Mouse (Mus musculus): ENCODE measurements at regions not wholly inside any gene's neighbourhood (a gene's known extent, or its start where the extent isn't known, plus 50 kb on each side); places are given as distances from the start of the nearest gene placed in this dataset.

GRCm38 (mm10) chr13:80798863-80799817 is 84.0 kb upstream of the Arrdc3 start:
- 73% methylated on average over 5 of the region's 5 CpGs for WGBS
- DNase-seq (ENCODE audit: low spot score) (peak; percentile 46), ATAC-seq (peak; percentile 76; the same call in 1 of the 2 replicates)
- Histone ChIP-seq H3K27me3 (replicated peaks; ENCODE audit: control insufficient read depth, insufficient read depth, low read length) (no peaks in the 10 kb centered on the region), H3K9me3 (replicated peaks; ENCODE audit: control insufficient read depth, low read length) (no peaks in the 10 kb centered on the region), H3K4me1 (ENCODE audit: control insufficient read depth, insufficient read depth, low read length) (no peaks in the 10 kb centered on the region), H3K27ac (ENCODE audit: low read depth, low read length) (no peak overlapping the region), H3K9ac (ENCODE audit: low read length) (no peak overlapping the region), H3K4me2 (ENCODE audit: low read length) (no peak overlapping the region), H3K36me3 (ENCODE audit: control insufficient read depth, insufficient read depth, low read length) (no peaks in the 10 kb centered on the region), H3K4me3 (ENCODE audit: low read depth, low read length) (no peak overlapping the region)

GRCm38 (mm10) chr13:80806172-80806571 is 77.0 kb upstream of the Arrdc3 start:
- WGBS: 41% methylated on average over 2 of the region's 2 CpGs
- no peak overlapping the region for H3K27ac ChIP-seq (ENCODE audit: low read depth, low read length)
- no peaks in the 10 kb centered on the region for H3K4me1 ChIP-seq (ENCODE audit: control insufficient read depth, insufficient read depth, low read length)
- H3K4me3 ChIP-seq (ENCODE audit: low read depth, low read length): no peak overlapping the region
- no peaks in the 10 kb centered on the region for H3K36me3 ChIP-seq (ENCODE audit: control insufficient read depth, insufficient read depth, low read length)
- ATAC-seq (peak; percentile 77), DNase-seq (ENCODE audit: low spot score) (peak; percentile 74)
- H3K27me3 ChIP-seq (replicated peaks; ENCODE audit: control insufficient read depth, insufficient read depth, low read length): no peaks in the 10 kb centered on the region
- H3K9ac ChIP-seq (ENCODE audit: low read length): no peak overlapping the region
- H3K9me3 ChIP-seq (replicated peaks; ENCODE audit: control insufficient read depth, low read length): no peaks in the 10 kb centered on the region
- H3K4me2 ChIP-seq (ENCODE audit: low read length): no peak overlapping the region

GRCm38 (mm10) chr13:80827037-80827471 is 56.1 kb upstream of the Arrdc3 start:
- DNase-seq (ENCODE audit: low spot score) (peak; percentile 70), ATAC-seq (peak; percentile 88)
- H3K36me3 ChIP-seq (ENCODE audit: control insufficient read depth, insufficient read depth, low read length): no peaks in the 10 kb centered on the region
- H3K4me3 ChIP-seq (ENCODE audit: low read depth, low read length): no peak overlapping the region
- H3K9me3 ChIP-seq (replicated peaks; ENCODE audit: control insufficient read depth, low read length): no peaks in the 10 kb centered on the region
- H3K27me3 ChIP-seq (replicated peaks; ENCODE audit: control insufficient read depth, insufficient read depth, low read length): no peaks in the 10 kb centered on the region
- no peak overlapping the region for H3K4me2 ChIP-seq (ENCODE audit: low read length)
- H3K4me1 ChIP-seq (ENCODE audit: control insufficient read depth, insufficient read depth, low read length): no peaks in the 10 kb centered on the region
- H3K27ac ChIP-seq (ENCODE audit: low read depth, low read length): no peak overlapping the region
- H3K9ac ChIP-seq (ENCODE audit: low read length): no peak overlapping the region

Measured in forebrain, embryonic 14.5 days (tissue).